Mouse (Mus musculus): ENCODE results near the gene Phrf1.
"Not testable (repeated sequence)": the region's sequence is repeated elsewhere in the genome, so short reads cannot be mapped to it uniquely, and the experiment has no call there.

The Phrf1 gene

GRCm38 (mm10) chr7:141250486-141250885, 21.9 kb downstream of the Phrf1 start:
- DNase-seq (ENCODE audit: low read depth, low spot score), result not testable (repeated sequence)

GRCm38 (mm10) chr7:141256159-141256558, 27.6 kb downstream of the Phrf1 start:
- DNase-seq (ENCODE audit: low read depth, low spot score), result no peak

GRCm38 (mm10) chr7:141261480-141261879, 32.9 kb downstream of the Phrf1 start:
- DNase-seq (ENCODE audit: low read depth, low spot score), result no peak

GRCm38 (mm10) chr7:141263640-141264039, 35.1 kb downstream of the Phrf1 start:
- DNase-seq (ENCODE audit: low read depth, low spot score), result no peak

- peak; percentile 48 for DNase-seq (ENCODE audit: low read depth, low spot score)
These were observed 35.6 kb downstream of the Phrf1 start for GRCm38 (mm10) chr7:141264041-141264700.

GRCm38 (mm10) chr7:141264761-141265410, 36.3 kb downstream of the Phrf1 start:
- DNase-seq (ENCODE audit: low read depth, low spot score), result peak; percentile 54

- no peak for DNase-seq (ENCODE audit: low read depth, low spot score)
These were observed 36.8 kb downstream of the Phrf1 start for GRCm38 (mm10) chr7:141265411-141265738.

GRCm38 (mm10) chr7:141265739-141266561, 37.4 kb downstream of the Phrf1 start, which contains the start of gene Irf7:
TSS of gene Irf7 (minus strand) at chr7:141266481.
- DNase-seq (ENCODE audit: low read depth, low spot score), result peak; percentile 38

- DNase-seq (ENCODE audit: low read depth, low spot score), result peak; percentile 28
These were observed 40.1 kb downstream of the Phrf1 start for GRCm38 (mm10) chr7:141268466-141269272.

GRCm38 (mm10) chr7:141269273-141269545, 40.6 kb downstream of the Phrf1 start:
- no peak for DNase-seq (ENCODE audit: low read depth, low spot score)

- no peak for DNase-seq (ENCODE audit: low read depth, low spot score)
These were observed 42.0 kb downstream of the Phrf1 start for GRCm38 (mm10) chr7:141270631-141271030.

GRCm38 (mm10) chr7:141275356-141275755, 46.8 kb downstream of the Phrf1 start:
- DNase-seq (ENCODE audit: low read depth, low spot score), result no peak

GRCm38 (mm10) chr7:141276546-141276945, 48.0 kb downstream of the Phrf1 start, which contains the start of gene Cdhr5:
TSS of gene Cdhr5 (minus strand) at chr7:141276786.
- DNase-seq (ENCODE audit: low read depth, low spot score), result no peak

- DNase-seq (ENCODE audit: low read depth, low spot score), result no peak
These were observed 49.4 kb downstream of the Phrf1 start for GRCm38 (mm10) chr7:141277701-141278678.

GRCm38 (mm10) chr7:141278766-141279590, 50.4 kb downstream of the Phrf1 start, which contains the start of gene Sct:
TSS of gene Sct (minus strand) at chr7:141279133.
- DNase-seq (ENCODE audit: low read depth, low spot score), result peak; percentile 75

- no peak for DNase-seq (ENCODE audit: low read depth, low spot score)
These were observed 52.9 kb downstream of the Phrf1 start for GRCm38 (mm10) chr7:141281442-141281841.

GRCm38 (mm10) chr7:141282756-141283155, 54.2 kb downstream of the Phrf1 start:
- no peak for DNase-seq (ENCODE audit: low read depth, low spot score)

- DNase-seq (ENCODE audit: low read depth, low spot score), result peak; percentile 45
These were observed 59.5 kb downstream of the Phrf1 start for GRCm38 (mm10) chr7:141288042-141288441.

- peak; percentile 74 for DNase-seq (ENCODE audit: low read depth, low spot score)
These were observed 63.5 kb downstream of the Phrf1 start, which contains the start of gene Drd4 for GRCm38 (mm10) chr7:141291921-141292582. TSS of gene Drd4 (plus strand) at chr7:141292006.

Data from ZHBTc4 (cell line).